Mouse (Mus musculus): ENCODE data around the gene Xylt1.
A peak's percentile ranks its signal among the peaks of the same experiment; 100 is the strongest.

Xylt1 gene

DNA sequence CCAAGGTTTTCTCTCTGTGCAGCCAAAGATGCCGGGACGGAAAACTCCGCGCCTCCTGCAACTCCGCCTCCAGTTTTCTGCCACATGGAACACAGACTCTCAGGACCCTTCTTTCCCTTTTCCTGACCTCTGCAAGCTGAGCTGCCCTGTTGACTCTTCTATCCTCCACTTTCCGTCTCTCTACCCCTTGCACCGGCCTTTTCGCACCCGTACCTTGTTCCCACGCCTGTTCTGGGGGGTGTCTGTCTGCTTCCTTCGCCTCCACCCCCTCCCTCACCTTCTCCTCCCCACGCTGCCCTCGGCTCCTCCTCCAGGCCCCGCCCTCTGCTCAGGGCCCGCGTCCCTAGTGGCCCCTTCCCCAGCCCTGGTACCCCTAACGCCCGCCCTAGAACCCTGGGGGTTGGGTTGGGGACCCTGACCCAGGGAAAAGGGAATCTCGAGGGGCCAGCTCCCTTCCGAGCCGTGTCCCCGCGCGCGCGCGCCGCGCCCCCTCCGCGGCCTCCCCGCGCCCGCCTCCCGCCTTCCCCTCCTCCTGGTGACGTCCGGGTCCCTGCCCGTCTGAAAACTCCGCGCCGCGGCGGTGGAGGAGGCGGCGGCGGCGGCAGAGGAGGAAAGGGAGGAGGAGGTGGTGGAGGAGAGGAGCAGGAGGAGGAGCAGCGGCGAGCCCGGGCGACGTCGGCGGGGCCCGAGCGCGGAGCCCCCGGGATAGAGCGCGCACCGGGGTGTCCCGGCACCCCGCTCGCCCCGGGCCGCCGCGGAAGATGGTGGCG is at the start of gene Xylt1:
TSS of gene Xylt1 (plus strand) at position 562 of the 770 bp plus-strand sequence.
- DNase-seq (ENCODE audit: low spot score) = peak; percentile 54

DNA sequence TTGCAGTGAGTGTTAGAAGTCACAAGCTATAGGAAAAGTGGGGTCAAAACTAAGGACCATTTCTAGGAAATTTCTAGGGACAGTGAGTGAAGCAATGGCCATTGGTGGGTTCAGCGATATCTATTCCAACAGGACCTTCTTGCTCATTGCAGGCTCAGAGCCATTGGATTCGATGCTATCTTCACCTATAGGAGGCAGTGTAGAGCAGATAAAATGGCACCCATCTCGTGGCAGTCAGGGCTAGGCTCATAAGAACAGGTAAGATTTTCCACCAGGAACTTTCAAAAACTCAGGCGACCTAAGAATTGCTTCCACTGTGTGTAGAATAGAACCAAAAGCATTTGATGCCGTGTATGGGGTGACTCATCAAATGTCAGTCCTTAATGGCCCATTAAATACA is 46.8 kb upstream of the Xylt1 start:
- DNase-seq (ENCODE audit: low spot score) = no peak

DNA sequence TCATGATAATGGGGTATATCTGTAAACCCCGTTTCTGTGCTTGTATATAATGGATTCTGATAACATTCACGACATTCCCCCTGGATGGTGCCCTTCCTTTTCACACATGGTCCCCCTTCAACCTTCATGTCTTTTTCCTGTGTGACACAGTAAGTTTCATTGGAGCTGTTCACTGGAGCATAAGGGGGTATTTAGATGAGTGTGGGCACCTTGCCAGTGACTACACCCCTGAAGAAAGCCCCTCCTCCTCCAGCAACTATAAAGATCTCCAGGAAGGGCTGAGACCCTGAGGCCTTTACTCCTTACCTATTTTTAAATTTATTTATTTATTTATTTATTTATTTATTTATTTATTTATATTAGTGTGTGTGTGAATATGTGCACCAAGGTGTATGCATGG is 24.5 kb upstream of the Xylt1 start:
- DNase-seq (ENCODE audit: low spot score) = no peak

DNA sequence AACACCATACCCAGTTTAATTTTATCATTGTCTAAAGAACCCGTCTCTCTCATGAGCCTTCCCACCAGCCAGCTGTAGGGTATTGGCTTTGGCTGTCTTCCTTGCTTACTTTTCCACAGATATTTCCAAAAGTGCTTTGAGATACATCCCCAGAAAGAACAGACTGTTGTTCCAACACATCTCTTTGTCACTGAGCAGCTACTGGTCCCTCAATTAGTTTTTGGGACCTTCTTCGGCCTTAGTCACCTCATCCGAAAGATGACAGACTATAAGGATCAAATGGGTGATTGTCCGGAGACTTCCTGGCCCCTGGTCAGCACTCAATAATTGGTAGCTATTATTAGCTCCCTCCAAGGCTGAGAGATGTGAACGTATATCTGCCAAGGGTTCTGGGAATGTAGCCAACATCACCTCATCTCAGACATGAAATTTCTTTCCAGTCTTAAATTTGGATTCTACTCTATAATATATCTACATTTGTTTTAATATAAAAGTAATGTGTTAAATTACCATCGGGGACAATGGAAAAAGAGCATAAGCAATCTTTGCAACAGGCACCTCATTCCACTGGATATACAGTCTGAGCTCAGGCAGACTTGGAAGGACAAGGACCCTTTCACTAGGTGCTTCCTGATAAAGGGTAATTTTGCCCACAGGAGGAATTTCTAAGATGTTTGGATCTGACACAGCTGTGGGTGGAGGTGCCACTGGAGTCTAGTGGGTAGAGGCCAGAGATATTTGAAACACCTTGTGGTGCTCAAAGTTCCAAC is 23.2 kb upstream of the Xylt1 start:
- no peak for DNase-seq (ENCODE audit: low spot score)

DNA sequence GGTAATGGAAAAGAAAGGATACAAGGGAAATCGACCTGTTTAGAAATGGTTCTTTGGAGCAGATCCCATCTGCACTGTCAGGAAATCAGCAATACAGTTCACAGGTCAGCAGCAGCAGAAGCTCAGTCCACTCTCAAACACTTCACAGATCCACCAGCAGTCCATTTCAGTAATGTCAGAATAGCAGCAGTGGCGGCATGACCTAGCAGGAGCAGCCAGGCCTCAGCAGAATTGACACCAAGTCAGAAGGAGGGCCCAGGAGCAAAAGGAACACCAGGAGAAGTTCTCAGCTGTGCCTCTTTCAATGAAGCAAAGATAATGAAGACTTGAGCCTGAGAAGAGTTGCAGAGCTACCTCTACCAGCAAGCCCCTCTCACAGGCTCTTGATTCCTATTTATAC is 19.5 kb upstream of the Xylt1 start:
- DNase-seq (ENCODE audit: low spot score) = no peak

DNA sequence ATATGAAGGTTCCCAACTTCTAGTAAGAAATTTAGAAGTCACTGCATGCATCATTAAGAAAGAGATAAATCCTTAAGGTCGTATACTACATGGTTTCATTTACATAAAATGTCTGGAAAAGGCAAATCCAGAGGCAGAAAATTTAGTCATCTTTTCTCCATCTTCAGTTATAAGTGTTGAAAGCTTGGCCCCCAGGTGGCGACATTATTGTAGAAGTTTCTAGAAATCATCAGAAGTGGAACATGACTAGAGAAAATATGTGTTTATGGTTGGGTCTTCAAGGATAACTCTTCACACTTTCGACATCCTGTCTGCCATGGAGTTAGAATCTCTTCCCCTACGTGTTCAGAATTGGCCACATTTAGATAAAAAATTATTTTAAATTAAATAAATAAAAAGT is 18.3 kb upstream of the Xylt1 start:
- DNase-seq (ENCODE audit: low spot score) = no peak

DNA sequence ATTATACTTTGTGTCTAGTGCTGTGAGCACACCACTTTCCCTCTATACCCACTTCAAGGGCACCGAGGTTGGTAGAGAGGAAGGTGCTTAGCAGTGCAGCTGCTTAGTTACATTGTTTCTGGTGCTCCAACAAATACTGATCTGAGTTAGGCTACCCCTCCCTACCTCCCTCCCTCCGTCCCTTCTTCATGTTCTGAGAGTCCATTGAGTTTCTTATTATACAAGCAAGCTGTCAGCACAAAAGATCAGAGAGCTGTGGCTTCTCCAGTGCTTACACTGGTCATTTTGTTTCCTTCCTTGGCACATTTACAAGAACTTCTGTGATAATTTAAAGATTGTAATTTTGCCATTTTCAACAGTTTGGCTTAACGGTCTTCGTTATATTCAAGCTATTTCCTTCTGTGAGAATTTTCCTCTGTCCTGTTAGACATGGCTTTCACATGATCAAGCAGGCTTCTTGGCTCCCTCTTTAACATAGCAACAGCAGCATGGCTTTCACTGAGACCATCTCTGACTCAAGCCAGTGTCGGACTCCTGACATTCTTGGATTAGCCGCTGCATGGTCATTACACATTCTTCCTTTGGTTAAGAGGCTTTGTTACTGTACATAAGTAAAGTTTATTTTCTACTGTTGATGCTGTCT is 12.0 kb upstream of the Xylt1 start:
- DNase-seq (ENCODE audit: low spot score) = no peak

DNA sequence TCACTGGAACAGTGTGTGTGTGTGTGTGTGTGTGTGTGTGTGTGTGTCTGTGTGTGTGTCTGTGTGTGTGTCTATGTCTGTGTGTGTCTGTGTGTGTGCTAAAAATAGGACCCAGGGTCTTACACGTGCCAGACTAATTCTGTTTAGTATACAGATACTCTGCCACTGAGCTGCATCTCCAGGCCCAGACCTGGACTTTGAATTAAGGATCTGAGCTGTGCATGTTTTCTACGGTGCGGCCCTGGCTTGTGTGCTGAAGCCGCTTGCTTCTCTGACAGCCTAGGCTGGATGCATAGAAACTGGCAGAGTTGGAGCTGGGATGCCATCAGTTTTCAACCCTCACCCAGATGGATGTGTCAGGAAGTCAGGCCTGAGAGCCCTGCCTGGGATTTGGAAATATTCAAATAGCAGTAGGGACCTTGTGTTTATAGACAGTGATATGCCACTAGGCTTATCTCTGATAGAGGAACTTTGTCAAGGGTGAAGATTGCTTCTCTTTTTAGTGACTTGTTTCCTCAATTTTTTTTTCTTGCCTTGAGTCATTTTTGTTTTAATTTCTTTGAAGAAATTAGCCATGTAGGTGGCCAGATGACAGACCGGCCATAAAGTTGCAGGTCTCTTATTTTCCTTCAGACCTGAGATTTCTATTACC is 11.4 kb upstream of the Xylt1 start:
- no peak for DNase-seq (ENCODE audit: low spot score)

DNA sequence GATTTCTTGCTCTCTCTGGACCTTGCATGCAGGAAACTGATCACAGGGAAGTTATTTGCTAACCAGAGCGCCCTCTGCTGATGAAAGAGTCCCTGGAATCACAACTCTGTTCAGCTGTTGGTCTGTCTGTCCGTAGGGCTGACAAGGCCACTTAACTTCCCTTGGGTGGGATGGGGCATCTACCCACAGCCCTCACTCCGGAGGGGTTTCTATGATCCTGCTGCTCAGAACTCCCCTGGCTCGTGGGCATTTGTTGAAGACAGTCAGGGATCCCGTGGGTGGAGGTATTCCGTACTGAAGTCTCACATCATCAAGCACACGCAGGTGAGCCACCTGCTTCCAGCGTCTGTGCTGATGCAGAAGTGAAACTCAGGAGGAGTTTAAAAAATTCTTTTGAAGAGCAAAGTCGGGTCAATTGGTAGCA is 4.9 kb upstream of the Xylt1 start:
- DNase-seq (ENCODE audit: low spot score) = no peak

DNA sequence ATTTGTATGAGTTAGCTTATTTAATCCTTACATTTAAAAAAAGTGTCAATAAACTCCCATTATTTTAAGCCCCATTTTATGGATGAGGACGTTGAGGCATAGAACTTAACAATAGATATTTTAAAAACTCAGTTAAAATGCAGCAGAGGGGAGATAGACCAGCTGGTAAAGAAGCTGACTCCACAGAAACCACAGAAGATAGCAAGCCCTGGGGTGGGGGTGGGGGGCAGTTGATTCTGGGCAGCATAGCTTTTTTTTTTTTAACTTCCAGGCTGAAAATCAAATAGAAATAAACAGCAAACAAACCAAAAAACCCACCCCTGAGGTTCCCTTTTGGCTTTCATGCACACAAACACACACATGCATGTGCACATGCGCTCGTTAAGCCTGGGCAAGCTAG is 3.6 kb upstream of the Xylt1 start:
- DNase-seq (ENCODE audit: low spot score) = no peak

DNA sequence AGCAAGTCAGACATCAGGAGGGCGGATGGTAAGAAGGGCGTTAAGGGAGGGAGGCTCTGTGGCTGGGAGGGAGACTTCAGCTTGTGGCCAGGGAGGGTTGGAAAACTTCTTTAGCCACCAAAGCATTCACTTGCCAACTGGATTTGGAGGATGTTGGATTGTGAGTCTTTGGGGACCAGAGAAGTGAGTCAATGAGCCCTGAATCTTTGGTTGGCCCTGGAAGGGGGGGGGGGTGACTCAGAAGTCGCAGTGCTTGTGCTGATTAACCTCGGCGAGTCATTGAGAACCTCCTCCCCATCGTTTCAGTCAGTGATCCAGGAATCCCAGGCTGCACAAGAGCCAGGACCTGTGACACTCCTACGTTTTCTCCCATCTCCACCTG is 752 bp upstream of the Xylt1 start:
- no peak for DNase-seq (ENCODE audit: low spot score)

DNA sequence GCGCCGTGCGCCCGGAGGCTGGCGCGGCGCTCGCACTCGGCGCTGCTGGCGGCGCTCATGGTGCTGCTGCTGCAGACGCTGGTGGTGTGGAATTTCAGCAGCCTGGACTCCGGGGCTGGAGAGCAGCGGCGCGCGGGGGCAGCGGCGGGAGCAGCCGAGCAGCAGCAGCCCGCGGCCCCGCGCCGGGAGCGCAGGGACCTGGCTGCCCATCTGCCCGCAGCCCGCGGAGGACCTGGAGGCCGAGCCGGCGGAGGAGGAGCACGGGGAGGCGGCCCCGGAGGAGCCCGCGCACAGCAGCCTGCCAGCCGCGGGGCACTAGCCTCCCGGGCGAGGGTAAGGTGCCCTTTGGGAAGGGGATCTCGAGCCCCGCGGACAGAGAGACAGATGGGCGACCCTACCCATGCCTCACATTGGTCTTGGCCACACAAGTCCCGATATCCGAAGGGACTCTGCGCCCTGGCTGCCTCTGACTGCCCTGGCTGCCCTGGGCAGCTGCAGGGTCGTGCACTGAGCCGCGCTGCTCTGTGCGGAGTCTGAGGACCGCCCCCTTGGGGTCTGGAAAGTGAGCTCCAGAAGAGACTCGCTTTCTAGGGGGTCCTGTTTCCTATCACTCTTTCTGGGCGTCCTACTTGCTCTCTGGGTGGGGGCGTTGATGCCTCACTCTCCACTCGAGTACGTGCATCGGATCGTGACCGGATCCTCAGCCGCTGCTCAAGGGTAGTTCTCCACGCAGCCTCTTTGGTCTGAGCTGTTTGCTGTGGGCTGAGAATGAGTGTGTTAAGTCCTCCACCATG is 606 bp downstream of the Xylt1 start:
- no peak for DNase-seq (ENCODE audit: low spot score)

DNA sequence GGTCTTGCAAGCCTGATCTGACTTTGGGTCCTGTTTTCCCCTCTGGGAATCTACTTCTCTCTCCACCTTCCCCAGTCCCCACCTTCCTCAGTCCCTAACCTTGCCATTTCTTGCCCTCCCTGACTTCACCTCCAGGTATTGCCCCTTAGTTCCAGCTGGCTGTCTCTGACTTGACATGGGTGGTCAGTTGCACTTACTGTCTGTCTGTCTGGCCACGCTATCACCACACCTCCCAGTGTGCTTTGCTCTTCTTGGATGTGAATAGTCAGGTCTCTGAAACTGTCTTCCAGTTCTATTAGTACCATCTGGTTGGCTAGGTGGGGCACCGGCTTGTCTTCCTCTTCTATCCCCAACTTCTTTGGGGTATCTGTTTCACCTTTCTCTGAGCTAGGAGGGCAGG is 1.2 kb downstream of the Xylt1 start:
- no peak for DNase-seq (ENCODE audit: low spot score)

DNA sequence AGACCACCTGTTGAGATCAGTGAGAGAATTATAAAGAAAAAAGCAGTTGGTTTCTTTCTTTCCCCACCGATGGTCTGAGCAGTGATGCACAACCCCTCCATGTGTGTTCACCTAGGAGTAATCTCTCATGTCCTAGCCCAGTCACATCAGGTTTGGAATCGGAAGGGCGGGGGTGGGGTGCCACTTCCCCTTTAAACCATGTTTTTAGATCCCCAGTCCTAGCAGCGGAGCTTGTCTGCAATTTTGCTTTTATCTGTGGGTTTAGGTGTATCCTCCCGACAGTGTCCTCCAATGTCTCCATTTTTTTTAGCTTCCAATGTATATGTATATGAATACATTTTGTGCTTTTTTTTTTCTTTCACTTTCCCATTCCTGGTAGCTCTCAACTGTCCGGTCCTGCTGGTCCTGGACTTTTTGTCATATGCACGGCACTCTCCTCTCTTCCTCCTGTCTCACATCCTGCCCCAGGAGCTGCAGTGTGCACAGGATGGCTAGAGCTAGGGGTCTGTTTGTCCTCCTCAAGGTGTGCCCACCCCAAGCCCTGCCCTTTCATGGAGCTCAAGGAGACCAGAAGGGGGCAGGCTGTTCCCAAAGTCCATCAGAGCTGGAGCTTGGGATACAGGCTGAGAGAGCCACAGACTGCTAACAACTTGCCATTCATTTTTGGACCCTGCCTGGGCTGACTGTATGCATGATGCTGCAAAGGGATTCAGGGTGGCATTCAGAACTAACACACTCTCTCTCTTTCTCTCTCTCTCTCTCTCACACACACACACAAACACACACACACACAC is 2.6 kb downstream of the Xylt1 start:
- DNase-seq (ENCODE audit: low spot score) = no peak

DNA sequence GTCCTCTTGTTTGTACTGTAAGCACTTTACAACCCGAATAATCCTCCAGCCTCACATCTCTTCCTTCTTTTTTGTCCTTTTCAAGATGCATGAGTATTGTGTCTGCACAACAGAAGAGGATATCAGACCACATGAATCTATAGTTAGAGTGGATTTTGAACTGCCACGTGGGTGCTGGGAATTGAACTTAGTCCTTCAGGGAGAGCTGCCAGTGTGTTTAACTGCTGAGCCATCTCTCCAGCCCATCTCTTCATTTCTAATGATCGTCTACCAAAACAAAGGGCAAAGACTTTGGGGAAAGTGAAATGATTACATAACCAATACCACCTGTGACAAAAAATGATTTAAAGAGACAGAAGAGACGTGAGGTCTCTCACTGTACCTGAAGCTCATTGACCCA is 5.6 kb downstream of the Xylt1 start:
- no peak for DNase-seq (ENCODE audit: low spot score)

DNA sequence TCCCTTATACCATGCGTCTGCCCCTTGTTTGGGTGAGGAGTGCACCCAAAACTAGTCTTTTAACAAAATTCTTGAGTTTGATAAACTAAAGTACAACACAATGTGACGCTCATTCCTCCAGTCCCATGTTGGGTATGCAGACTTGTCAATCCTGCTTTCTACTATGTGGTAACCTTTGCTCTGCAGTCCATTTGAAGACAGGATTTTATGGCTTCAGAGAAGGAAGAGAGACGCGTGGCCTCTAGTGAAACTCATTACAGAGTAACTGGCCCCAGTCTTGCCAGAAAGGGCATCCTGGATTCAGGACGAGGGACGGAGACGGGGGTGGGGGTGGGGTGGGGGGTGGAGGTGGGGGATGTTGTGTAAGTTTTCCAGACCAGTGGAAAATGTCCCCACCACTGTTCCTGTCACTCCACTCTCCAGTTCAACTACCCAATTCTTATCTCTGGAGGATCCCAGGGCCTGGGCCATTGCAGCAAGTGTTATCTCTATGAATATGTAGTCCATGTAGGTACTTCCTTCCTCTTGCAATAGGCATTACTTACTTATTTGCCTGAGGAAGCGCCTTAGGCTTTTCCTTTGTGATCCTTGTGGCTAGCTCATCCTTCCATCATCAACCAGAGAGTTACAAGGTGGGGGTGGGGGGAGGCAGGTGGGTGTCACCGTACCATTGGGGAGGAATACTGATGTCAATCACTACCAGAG is 7.7 kb downstream of the Xylt1 start:
- no peak for DNase-seq (ENCODE audit: low spot score)

DNA sequence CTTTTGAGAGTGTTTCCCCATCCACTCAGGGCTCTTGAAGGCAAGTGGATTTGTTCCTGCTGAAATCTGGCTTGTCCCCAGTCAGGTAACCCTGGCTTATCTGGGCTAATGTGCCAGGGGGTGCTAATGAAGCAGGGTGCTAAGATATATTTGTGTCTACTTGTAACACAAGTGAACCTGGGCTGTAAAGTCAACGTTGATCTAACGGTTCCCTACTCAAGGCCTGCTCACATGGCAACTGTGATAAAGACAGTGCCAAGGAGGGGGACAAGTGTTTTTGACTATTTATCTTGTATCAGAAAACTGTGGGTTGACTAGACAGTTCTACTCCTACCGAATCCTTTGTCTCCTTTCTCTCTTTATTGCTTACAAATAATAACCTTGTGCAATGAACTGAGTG is 8.3 kb downstream of the Xylt1 start:
- no peak for DNase-seq (ENCODE audit: low spot score)

DNA sequence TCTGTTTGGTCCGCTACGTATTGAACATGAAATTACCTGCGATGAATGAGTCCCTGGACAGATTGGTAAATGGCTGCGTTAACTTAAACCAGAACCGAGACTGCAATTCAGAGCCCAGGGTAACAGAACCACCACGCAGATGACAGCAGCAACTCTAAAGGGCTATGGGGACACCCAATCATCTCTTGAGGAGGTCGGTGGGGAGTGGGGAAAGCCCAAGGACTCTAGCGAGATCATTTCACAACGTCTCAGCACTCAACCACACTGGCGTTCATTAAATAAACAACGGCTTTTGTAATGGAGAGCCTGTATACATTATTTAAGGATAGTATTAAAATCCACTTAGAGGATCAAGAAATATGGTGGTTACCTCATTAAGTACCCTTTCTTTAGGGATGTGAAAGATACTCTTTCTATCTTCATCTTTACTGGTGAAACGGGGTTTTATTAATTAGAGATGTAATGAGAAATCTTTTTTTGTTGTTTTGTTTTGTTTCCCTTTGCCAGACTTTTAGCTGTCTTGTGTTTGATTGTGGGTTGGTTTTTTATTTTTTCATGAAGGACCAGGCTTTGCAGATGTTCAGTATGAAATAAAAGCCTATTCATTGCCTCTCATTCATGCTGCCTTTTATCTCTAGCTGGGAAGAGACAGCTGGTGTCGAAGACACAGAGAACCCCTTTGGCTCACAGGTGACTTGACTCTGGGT is 12.2 kb downstream of the Xylt1 start:
- no peak for DNase-seq (ENCODE audit: low spot score)

DNA sequence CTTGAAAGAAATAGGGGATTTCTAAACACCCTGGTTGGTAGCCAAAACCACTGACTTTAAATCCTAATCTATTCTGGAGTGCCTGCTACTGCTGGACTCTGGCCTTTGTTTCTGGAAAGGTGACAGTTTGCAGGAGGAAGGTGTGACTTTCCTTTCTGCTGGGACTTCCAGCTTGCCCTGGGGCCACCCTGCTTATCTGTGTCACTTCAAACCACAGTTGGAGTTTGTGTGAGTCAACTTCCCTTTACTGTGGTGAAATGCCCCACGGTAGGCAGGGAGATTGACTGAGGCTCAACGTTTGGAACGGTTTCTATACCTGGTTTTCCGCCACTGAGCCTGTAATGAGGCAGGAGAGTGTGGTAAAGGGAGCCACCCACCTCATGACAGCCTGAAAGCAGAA is 13.2 kb downstream of the Xylt1 start:
- DNase-seq (ENCODE audit: low spot score) = no peak

DNA sequence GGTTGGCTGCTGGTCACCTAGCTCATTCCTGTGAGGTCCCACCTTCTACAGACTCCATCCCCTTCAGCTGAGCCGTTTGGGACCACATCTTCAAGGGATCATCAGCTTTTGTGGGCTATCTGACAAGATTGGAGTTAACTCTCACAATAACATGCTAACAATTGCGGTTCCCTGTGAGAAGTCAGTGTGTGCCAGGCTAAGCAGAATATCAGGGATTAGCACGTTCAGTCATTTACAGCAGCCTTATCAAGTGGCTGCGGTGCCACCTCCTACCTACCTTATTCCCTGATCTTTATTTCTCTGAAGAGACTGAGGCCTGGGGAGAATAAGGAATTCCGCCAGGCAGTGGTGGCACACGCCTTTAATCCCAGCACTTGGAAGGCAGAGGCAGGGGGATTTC is 13.6 kb downstream of the Xylt1 start:
- DNase-seq (ENCODE audit: low spot score) = no peak
